16 mouse cellular contexts compared by ENCODE assay signal in the genomic region with DNA sequence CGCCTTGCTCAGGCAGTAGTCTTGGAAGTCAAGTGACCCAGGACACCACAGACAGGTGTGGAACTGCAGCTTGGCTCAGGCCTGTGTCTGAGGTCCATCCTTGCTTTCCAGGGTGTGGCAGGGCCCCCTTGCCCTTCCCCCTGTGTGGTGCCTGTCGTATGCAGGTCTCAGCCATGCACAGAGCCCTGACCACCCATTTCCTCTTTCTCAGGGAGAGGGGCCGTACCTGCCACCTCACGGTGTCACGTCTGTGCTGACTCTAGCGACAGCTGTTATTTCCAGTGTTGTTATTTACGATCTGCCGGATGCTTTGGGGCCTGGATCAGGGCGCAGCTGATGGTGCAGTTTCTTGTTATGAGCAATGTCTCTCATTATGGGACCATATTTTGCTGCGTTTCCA.
"Had no signal": no experiment of that assay in that cellular context is flagged by ENCODE, and none has a peak within 500 bp of the region (broad histone marks: within the 10 kb centered on the region; RNA-seq: fewer than 3 reads in every experiment).

No protein-coding gene starts in this region.

- H3K9me3 ChIP-seq: limb, embryonic 15.5 days; lung, embryonic 15.5 days; midbrain, embryonic 10.5 days; stomach, embryonic 15.5 days had no signal

- H3K4me2 ChIP-seq: limb, embryonic 15.5 days; liver, embryonic 12.5 days; lung, embryonic 15.5 days; stomach, embryonic 15.5 days had no signal

- H3K4me1 ChIP-seq: limb, embryonic 15.5 days; liver, embryonic 12.5 days; lung, embryonic 15.5 days; midbrain, embryonic 10.5 days; stomach, embryonic 15.5 days had no signal

- H3K9ac ChIP-seq: limb, embryonic 15.5 days; liver, embryonic 12.5 days; lung, embryonic 15.5 days; stomach, embryonic 15.5 days had no signal

- H3K27ac ChIP-seq: limb, embryonic 15.5 days; liver, embryonic 12.5 days; lung, embryonic 15.5 days; midbrain, embryonic 10.5 days; stomach, embryonic 15.5 days had no signal

- H3K4me3 ChIP-seq: limb, embryonic 15.5 days; liver, embryonic 12.5 days; lung, embryonic 15.5 days; midbrain, embryonic 10.5 days; myocyte; stomach, embryonic 15.5 days had no signal

- H3K27me3 ChIP-seq: liver, embryonic 12.5 days; lung, embryonic 15.5 days; stomach, embryonic 15.5 days had no signal

- DNase-seq: kidney, adult 8-10 months; kidney, postnatal 36 days; left cerebral cortex, postnatal 4 days; lung, postnatal 14 days; midbrain, embryonic 14.5 days; right cerebral cortex, postnatal 4 days; spleen, adult 18-20 months; thymus, adult 2 months; thymus, postnatal 25 days had no signal

- H3K36me3 ChIP-seq: limb, embryonic 15.5 days; liver, embryonic 12.5 days; lung, embryonic 15.5 days; stomach, embryonic 15.5 days had no signal

- ATAC-seq: intestine, postnatal 0 days; liver, embryonic 12.5 days had no signal
